In genomic region chr6:17278366-17278765, GRCm38 (mm10) we compare ENCODE assay signal across 28 mouse cellular contexts. TPM values are rescaled to one million over a fixed set of nuclear protein-coding genes. Genes with fewer than 3 reads are reported as not detected.
DNase-seq lines count a peak whose midpoint lies in the region; TF ChIP-seq lines count a peak whose summit lies in the region.
"Had no signal": no experiment of that assay in that cellular context is flagged by ENCODE, and none has a peak within 500 bp of the region (broad histone marks: within the 10 kb centered on the region; RNA-seq: fewer than 3 reads in every experiment).

No protein-coding gene starts in this region.

- no peak overlapping the region for H3K4me3 ChIP-seq in kidney, adult 2 months (ENCODE audit: insufficient read depth, low read depth, low read length)
- H3K4me3 ChIP-seq: embryonic facial prominence, embryonic 10.5 days; embryonic facial prominence, embryonic 13.5 days; erythroblast, embryonic 14.5 days; forebrain, embryonic 10.5 days; forebrain, embryonic 13.5 days; gastrocnemius, adult 2 months; heart, adult 2 months; heart, embryonic 10.5 days; heart, embryonic 13.5 days had no signal

- H3K36me3 ChIP-seq in kidney, adult 2 months (ENCODE audit: control insufficient read depth, insufficient read depth, low read length) = no peaks in the 10 kb centered on the region
- H3K36me3 ChIP-seq: embryonic facial prominence, embryonic 10.5 days; embryonic facial prominence, embryonic 13.5 days; forebrain, embryonic 10.5 days; heart, embryonic 10.5 days; heart, embryonic 13.5 days had no signal

- WGBS in kidney, adult 2 months = 92% methylated on average over 3 of the region's 3 CpGs

- no peaks in the 10 kb centered on the region; the same call in 1 of the 2 replicates for H3K4me1 ChIP-seq in kidney, adult 2 months (ENCODE audit: control insufficient read depth, insufficient read depth, low read length)

- peak; percentile 24 for DNase-seq in adrenal gland, adult 2 months
- DNase-seq in adrenal gland, adult 18-20 months (ENCODE audit: low spot score in 2 of 2) = no peak
- DNase-seq in kidney, adult 2 months = peak; percentile 5
- no peak for DNase-seq in kidney, postnatal 36 days
- peak; percentile 95 for DNase-seq in fat pad, adult 2 months (ENCODE audit: extremely low read depth, low read depth, low spot score)
- no peak for DNase-seq in frontal cortex, postnatal 14 days (ENCODE audit: low spot score in 2 of 2)
- no peak for DNase-seq in heart, adult 11 months
- DNase-seq: cerebellum, adult 11 months; cerebellum, adult 8-10 months; cerebellum, postnatal 10 days; cerebellum, postnatal 36 days; embryo, embryonic 11 days; gastrocnemius, adult 2 months; gastrocnemius, postnatal 14 days; heart, adult 2 months; heart, postnatal 14 days; heart, postnatal 4 days had no signal

- TF ChIP-seq CTCF in kidney, adult 2 months (conservative IDR thresholded peaks at IDR 0.05; ENCODE audit: insufficient read depth, insufficient read length, low read depth, low read length) = no peak

- H3K27ac ChIP-seq in kidney, adult 2 months (ENCODE audit: insufficient read depth, low read depth, low read length) = no peak overlapping the region
- H3K27ac ChIP-seq: embryonic facial prominence, embryonic 10.5 days; embryonic facial prominence, embryonic 13.5 days; forebrain, embryonic 10.5 days; forebrain, embryonic 13.5 days; gastrocnemius, adult 2 months; heart, embryonic 10.5 days; heart, embryonic 13.5 days; hindbrain, embryonic 14.5 days; hindbrain, postnatal 0 days had no signal

- TF ChIP-seq POLR2A in kidney, adult 2 months (IDR thresholded peaks at IDR 0.05; ENCODE audit: low read depth, low read length) = no peak

- H3K27me3 ChIP-seq in kidney, adult 2 months (replicated peaks; ENCODE audit: control insufficient read depth, insufficient read depth, low read length) = no peaks in the 10 kb centered on the region

RNA-seq across cellular contexts. Expression of gene Cav2, which starts 2.6 kb away (rescaled TPM):
- total RNA-seq in adrenal gland, adult 2 months (2021) = 10 to 100 TPM; 36.8 to 46.4 TPM
- 36.4 and 42.9 TPM in 2 replicates for polyA plus RNA-seq in adrenal gland, adult 2 months (2012; rRNA removed)
- total RNA-seq in adrenal gland, adult 18-20 months (2021) = 10 to 100 TPM; 24.5 to 87.0 TPM
- polyA plus RNA-seq in kidney, adult 2 months (2012; rRNA removed) = 44.0 and 50.3 TPM in 2 replicates
- polyA plus RNA-seq: erythroblast, embryonic 14.5 days had no signal

RNA-seq across cellular contexts. Expression of gene Cav1, which starts 27.8 kb away (rescaled TPM):
- total RNA-seq in adrenal gland, adult 2 months (2021) = 100 to 1,000 TPM; 191 to 251 TPM
- polyA plus RNA-seq in adrenal gland, adult 2 months (2012; rRNA removed) = 251 and 318 TPM in 2 replicates
- 100 to 1,000 TPM; 113 to 427 TPM for total RNA-seq in adrenal gland, adult 18-20 months (2021)
- 149 and 197 TPM in 2 replicates for polyA plus RNA-seq in kidney, adult 2 months (2012; rRNA removed)
- polyA plus RNA-seq: activated CD4-positive, CD25-positive, alpha-beta regulatory T cell, adult 4 months; erythroblast, embryonic 14.5 days; inflammation-experienced regulatory T-cells, adult 6 months had no signal

Comparison
In these comparisons a context has a peak if more than half of its experiments do, and no peak if none do; other contexts are left out.
1. DNase-seq: peak in adrenal gland, adult 2 months (single experiment), kidney, adult 2 months (single experiment) and fat pad, adult 2 months (single experiment); none in adrenal gland, adult 18-20 months (0 of 2), kidney, postnatal 36 days (0 of 2), frontal cortex, postnatal 14 days (0 of 2) and heart, adult 11 months (single experiment).